Mouse (Mus musculus) frontal cortex, adult 2 months (tissue): ENCODE data around the gene Dclk3. TPM values are rescaled to one million over a fixed set of nuclear protein-coding genes. Genes with fewer than 3 reads are reported as not detected.
A peak's percentile ranks its signal among the peaks of the same experiment; 100 is the strongest.

Experiments
- DNase-seq, 2 experiments: peaks; one replicate each; pipeline ENCODE4 v3.0.0; 2022; ENCODE audit warnings: low spot score in 1 of 2; ENCODE audit errors: extremely low spot score in 1 of 2
- polyA plus RNA-seq: library from polyadenylated mRNA; depleted of rRNA; stranded (reverse); fragments of >200 nt; gene quantifications from 2 replicates; pipeline ENCODE4 v1.2.3, GENCODE M21; 2012

Dclk3 gene
- polyA plus RNA-seq, 1 experiment: 23.8 TPM

DNA sequence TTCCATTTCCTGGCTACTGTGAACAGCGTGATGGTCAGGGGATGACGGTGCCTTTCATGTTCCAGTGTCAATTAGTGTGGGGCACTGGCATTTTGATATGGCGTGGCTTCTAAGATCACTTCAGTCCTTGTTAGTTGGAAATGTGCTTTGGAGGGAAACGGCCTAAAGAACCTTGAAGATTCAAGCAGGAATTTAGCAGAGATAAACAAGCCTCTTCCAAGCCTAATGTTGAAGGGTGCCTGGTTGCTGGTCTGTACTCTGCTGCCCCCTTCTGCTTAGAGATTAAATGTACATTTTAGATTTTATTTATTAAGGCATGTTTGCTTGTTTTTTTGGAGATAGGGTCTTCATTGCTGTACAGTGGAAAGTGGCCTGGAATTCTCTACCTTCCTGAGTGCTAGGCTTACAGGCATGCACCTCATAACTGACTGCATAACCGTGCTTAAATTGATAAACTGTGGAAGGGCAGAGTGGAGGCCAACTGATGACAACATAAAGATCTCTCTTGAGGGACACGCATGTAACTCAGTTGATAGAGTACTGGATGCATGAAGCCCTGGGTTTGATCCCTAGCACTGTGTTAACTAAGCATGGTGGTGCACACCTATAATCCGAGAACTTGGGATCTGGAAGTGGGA is 40.1 kb downstream of the Dclk3 start:
- peak in 1 of 2 experiments; percentile 63 for DNase-seq

DNA sequence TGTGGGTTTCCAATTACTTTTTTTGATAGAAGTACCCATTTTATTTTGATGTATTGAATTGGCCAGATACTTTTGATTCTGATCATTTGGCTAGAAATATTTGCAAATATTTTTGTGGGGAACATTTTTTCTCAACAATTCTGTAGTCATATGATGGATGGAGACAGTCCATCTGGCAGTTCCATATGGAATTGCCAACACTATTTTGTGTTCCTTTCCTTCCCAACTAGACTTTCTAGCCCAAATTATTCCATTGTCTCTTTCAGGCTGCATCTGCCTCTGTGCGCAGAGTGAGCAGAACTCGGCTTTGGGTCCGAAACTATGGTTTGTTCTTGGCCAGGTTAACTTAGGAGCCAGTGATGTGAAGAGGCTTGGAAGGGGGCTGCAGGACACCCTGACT is 42.1 kb downstream of the Dclk3 start:
- DNase-seq: no peak

DNA sequence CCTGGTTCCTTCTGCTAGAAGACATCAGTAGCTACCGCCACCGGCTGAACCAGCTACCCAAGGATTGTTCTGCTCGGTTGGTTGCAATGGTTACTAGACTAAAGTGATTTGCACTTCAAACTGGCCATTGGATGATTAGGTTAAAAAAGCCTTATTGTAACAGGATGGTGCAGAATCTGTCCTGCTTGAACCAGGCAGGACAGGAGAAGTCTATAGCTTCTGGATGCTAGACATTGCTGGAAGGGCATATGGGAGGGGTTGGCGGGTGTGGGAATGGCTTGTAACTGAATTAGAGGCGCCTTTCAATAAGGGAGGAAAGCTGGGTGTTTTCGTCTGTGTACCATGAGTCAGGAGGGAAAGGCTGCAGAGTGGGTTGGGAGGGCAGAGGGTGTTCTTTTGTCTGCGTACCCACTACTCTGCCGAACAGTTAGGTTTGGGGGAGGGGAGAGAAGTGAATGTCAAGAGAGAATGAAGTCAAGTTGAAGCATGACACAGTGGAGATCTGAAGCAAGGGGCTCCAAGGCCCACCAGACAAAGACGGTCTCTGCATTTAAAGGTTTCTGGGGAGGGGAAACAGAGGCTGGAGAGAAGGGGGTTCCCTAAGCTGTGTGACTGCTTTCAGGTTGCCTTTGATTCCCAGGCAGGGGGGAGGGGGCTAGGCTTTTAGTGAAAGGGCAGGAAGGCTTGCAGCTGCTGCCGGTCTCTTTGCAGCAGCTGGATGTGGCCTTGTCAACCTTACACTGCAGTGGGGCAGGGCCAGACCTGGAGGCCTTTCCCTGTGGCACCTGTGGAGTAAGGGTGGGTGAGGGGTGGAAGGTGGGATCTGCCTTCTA is 48.0 kb downstream of the Dclk3 start:
- no peak for DNase-seq

DNA sequence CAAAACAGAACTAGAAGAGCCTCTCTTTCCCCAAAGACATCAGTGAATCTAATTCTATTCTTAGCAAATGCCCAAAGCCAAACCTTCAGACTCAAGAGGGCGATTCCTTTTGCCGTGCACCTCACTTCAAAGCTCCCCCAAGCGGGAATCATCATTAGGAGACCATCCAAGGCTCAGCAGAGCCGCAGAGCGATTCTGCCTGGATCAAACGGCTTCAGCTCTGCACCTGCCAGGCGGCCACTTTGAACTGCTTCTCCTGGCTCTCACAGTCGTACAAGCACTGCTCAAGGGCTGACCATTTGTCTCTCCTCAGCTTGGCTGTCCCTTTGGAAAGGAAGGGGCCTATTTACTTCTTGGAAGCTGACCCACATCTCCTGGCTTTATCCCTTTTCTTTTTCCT is 51.7 kb downstream of the Dclk3 start:
- DNase-seq: no peak

DNA sequence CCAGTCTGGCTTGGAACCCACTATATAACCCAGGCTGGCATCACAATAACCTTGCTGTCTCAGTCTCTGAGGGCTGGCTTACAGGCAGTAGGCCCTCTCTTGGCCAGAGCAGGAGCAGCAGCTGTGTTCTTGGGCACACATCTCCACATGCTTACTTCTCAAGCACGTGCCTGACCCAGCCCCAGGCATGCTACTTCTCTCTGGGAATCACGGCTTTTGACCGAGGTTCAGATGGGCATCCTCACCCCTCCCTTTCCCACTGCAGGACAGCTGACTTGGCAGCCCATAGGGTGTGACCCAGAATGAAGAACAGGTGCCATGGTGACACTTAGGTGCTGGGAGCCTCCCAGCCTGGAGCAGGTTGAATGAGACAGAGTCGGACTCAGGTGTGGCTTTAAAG is 52.4 kb downstream of the Dclk3 start:
- DNase-seq: no peak

DNA sequence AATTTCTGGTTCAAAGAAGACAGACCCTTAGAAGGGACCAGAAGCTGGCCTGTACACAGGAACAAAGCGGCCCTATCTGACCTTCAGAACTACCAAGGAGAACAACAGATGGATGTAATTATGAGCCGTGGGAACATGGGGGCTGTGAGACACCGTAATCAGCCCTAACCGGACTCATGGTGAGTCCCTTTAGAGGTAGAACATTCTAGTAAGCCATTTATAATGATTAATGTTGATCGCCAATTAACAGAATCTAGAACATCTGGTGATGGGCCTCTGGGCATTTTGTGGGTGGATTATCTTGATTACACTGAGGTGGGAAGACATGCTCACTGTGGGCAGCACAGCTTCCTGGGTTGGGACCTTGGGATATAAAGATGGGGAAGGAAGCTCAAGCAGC is 54.6 kb downstream of the Dclk3 start:
- DNase-seq: no peak

DNA sequence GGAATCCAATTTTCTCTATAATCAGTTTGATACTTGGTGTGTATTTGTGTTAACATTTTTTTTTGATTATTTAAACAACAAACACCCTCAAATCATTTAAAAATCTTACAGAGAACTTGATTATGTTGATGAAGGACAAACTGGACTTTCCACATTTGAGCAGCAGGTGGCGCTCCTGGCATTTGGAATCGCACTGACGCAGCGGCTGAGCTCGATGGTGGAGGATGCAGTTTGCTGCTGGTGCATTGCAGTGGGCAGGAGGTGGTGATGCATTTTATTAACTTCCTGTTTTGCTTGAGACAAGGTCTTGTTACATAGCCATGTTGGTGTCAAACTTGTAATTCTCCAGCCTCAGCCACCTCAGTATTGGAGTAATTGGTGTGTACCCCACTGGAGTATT is 56.7 kb downstream of the Dclk3 start:
- peak in 1 of 2 experiments; percentile 89 for DNase-seq

DNA sequence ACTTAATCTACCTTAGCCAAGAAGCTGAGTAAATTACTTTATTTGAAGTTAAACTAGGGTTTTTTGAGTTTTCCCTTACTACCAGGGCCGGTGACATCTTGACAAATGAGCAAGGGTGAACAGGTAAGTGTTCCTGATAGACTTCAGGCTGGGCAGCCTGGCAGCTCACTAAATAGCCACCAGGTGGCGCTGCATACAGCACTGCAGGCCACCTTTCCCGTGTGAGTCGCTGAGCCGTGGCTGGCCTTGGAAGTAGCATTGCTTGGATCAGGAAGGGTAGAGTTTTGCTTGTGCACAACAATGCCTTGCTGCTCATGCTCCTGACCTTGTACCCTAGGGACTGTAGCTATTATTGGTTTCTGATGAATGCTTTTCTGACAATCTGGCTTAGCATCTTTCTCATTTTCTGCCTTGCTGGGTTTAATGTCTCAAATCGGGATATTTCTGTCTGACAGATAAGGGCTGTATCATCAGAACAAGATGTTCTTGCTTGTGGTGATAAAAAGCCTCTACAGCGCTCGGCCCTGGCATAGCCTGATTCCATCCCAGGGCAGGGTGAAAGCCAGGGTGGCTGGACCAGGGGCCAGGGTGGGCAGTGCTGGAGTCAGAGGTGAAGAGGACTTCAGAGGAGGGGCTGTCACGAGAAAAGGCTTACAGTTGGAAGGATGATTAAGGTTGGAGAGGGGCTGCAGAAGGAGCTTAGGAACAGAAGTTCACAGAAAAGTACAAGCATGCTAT is 58.4 kb downstream of the Dclk3 start:
- peak in 1 of 2 experiments; percentile 91 for DNase-seq

DNA sequence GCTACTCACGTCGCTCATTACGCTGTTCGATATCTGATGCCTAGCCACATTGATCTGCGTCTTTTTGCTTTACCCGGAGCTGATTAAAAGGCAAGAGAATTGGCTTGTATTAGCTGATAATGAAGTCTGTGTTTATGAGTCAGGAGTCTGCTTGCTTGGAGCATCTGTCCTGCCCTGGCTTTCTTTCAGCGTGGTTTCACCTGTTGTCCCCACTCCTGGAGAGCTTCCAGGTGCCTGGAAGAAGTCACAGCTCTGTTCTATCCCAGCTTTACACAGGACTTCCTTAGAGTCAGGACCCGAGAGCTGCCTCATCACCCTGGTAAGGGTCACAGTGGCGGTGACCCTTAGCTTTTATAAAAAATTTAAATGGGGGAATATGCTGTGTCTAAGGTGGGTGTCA is 61.3 kb downstream of the Dclk3 start:
- no peak for DNase-seq

DNA sequence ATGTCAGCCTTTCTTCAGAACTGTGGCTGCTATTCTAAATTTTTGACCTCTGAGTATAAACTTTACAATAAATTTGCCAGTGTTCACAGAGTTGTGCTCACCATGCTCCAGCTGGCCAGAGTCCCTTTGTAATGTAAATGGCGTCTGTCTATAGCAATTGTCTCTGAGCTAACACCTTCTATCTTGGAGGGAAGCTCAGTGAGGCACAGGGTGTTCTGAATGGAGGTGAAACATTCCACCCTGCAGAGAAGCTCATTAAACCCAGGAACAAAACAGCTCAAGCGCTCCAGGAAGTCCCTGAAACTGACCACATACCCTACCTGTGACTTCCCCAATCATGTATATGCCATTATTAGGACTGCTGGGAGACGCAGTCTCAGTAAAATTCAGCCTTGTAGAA is 67.2 kb downstream of the Dclk3 start:
- DNase-seq: no peak

DNA sequence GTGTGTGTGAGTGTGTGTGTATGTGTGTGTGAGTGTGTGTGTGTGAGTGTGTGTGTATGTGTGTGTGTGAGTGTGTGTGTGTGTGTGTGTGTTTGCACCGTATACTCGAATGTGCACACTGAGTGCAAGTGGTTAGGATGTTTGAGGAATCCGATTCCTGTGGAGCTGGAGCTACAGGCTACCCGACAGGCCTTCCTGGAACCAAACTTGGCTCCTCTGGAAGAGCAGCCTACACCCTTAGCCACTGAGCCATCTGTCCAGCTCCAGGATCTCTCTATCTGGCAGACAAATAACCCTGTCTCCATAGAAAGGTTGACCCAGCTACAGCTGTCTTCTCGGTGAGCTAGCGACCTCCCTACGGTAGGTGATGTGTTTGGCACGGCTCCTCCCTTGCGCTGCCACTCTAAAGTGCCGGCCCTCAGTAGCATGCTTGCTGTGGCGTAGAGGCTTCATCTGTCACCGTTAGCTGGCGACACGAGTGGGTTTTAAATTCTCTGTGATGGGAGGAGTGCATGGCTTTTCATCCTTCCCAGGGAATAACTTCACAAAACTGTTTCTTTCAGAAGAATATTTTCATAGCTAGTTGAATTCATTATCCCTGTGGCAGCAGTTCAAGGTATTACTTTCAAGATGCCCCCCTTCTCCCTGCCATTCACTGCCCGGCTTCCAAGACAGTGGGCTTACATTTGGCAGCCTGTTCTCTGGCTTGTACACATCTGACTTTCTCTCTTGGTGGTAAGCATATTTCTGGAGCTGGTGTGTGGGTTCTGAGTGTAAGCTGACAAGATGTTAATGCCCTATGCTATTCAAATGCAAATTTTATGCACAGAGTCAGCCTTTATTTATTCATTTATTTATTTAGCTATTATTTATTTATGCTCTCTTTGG is 75.9 kb downstream of the Dclk3 start:
- peak in 1 of 2 experiments; percentile 48 for DNase-seq

DNA sequence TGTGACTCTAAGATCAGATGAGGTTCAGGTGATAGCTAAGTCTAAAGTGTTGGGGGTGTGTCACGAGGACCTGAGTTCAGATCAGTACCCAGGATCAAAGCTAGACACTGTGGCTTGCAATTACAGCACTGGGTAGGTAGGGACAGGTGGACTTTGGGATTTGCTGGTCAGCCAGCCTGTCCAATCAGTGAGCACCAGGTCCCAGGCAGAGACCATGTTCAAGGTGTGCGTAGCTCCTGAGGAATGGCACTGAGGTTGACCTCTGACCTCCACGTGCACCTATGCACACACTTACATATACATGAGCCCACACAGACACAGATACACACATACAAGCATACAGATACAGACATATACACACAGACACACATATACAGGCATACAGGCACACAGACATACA is 76.7 kb downstream of the Dclk3 start:
- DNase-seq: no peak

DNA sequence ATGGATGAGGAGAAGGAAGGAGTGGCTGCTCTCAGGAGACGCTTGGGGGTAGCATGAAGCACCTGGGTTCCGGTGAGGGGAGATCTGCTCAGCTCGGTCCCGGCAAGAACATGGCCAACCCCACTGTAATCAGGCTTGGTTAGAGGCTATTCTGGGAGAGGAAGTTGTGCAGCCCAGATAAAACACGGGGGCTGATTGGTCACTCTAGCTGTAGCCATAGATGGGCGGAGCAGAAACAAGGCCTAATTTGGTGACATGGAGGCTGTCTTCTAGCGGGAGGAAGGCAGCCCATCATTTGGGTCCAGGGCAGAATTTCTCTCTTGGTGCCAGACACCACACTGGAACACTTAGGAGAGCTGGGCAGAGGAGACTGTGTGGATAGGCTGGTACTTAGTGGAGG is 83.3 kb downstream of the Dclk3 start:
- DNase-seq: no peak

DNA sequence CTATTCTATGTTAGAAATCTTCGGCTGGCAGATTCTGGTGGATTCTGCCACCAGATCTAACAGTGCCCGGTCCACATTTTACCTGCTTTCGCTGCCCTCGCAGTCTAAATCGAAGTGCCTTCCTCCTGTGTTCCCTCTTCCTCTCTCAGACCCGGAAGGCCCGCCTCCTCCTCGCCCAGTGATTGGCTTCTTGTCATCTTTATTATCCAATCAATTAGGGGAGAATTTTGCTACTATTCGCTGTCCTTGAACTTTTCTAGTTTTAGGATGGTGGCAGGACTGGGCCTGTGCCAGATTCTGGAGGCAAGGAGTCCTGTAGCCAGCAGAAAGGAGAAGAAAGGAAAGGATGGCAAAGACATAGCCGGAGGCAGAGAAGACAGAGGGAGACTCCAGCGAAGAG is 84.2 kb downstream of the Dclk3 start:
- DNase-seq: no peak

DNA sequence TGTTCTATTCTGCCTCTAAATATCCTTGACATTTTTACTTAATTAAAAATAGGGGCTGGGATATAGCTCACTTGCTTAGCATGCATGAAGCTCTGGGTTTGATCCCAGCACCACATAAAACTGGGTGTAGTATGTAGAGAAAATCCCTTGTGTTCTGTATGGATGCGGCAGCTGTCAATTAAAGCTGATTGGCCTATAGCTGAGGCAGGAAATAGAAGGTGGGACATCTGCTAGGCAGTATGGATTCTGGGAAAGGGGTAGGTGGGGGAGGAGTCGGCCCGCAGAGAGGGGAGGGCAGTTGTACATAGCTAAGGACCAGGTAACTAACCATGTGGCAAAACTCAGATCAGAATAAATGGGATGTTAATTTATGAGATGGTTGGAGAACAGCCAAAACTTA is 85.0 kb downstream of the Dclk3 start:
- no peak for DNase-seq

DNA sequence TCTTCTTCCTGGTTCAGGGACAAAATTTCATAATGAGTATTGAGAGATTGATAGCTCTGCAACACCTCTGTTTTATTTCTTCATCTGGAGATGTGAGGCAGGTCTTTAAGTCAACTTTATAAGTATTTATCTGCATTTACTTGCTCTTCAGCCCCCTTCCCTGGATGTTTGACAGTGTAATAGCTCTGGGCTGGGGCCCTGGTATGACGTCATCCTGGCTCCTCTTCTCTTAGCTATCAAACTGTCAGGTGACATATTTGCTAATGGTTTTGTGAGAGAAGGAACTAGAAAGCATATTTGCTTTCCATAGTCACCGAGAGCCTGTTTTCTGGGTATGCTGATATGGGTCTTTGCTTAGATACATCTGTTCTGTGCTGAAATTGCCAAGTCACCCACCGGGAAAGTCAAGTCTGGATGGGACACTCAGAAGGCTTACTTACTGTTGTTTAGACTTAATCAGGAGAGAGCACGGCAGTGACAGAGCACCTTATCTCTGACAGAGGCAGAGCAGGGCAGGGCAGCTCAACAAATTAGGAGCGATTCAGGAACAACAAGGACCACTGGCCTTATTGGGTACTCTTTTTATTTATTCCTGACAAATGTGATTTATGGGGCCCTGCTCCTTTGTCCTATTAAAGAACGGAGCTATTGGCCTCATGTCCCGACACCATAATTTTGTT is 96.0 kb downstream of the Dclk3 start:
- DNase-seq: no peak

DNA sequence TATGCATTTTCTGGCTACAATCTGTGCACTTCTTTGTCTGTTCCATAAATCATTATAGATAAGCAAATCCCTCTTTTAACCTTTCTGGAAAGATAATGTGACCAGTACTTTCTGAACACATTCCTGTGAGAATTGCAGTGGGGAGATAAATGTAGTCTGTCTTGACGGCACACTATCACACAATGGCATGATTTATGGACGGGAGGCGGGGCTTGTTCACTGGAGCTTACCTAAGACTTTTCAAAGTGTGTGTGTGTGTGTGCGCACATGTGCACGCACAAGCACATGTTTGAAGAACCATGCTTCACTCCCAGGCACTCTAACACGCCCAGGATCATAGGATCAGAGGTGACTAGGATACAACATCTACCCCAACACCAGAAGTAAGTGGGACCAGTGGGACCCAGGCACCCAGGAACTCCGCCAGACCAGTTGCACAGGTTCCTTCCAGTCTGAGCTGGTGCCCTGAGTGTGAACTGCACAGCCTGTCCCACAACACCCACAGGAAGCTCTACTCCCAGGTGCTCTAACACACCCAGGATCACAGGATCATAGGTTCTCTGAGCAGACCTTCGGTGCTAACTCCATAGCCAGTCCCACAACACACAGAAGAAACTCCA is 96.7 kb downstream of the Dclk3 start:
- no peak for DNase-seq
